Mouse (Mus musculus): Measurements from ENCODE around the gene Rrp1b. TPM values are rescaled to one million over a fixed set of nuclear protein-coding genes. Genes with fewer than 3 reads are reported as not detected.

The Rrp1b gene
- total RNA-seq, 1 experiment, result 155 TPM

- TF ChIP-seq HCFC1 (IDR thresholded peaks at IDR 0.05; ENCODE audit: borderline replicate concordance, insufficient read depth, low read length), result no peak
- no peak for TF ChIP-seq ZNF384 (IDR thresholded peaks at IDR 0.05; ENCODE audit: low read depth, low read length)
- no peak for TF ChIP-seq CHD2 (IDR thresholded peaks at IDR 0.05; ENCODE audit: low read depth, low read length)
- no peak for TF ChIP-seq ZC3H11A (IDR thresholded peaks at IDR 0.05; ENCODE audit: borderline replicate concordance, low read depth, low read length)
- TF ChIP-seq MAFK (IDR thresholded peaks at IDR 0.05; ENCODE audit: insufficient read depth, low read depth, low read length), result no peak
- H3K27ac ChIP-seq (ENCODE audit: insufficient read depth, low read depth, low read length, poor library complexity, severe bottlenecking), result no peak overlapping the region
- no peaks in the 10 kb centered on the region for H3K4me1 ChIP-seq (ENCODE audit: control insufficient read depth in 2 of 2, insufficient read depth in 2 of 2, low read length in 2 of 2, poor library complexity in 1 of 2)
- H3K9me3 ChIP-seq (ENCODE audit: control insufficient read depth, insufficient read depth, low read depth, low read length), result no peaks in the 10 kb centered on the region
- DNase-seq (ENCODE audit: low read depth, low spot score), result no peak
- H3K4me3 ChIP-seq (ENCODE audit: insufficient read depth in 1 of 2, low read depth in 1 of 2, low read length in 2 of 2, poor library complexity in 1 of 2, severe bottlenecking in 1 of 2), result no peak overlapping the region
- H3K9ac ChIP-seq (ENCODE audit: insufficient read depth, low read depth, low read length, poor library complexity, severe bottlenecking), result no peak overlapping the region
- in situ Hi-C loops (cut with MboI; ENCODE audit: low sequenced_read_pairs in 2 of 2, unreplicated experiment in 2 of 2), result no loop called here
- H3K36me3 ChIP-seq (ENCODE audit: control insufficient read depth, insufficient read depth, low read length, poor library complexity, severe bottlenecking), result peaks cover 75% of the 10 kb centered on the region
Measured at GRCm38 (mm10) chr17:32049914-32050313, 14.0 kb downstream of the Rrp1b start.

GRCm38 (mm10) chr17:32050609-32051008, 14.7 kb downstream of the Rrp1b start:
- Histone ChIP-seq H3K36me3 (ENCODE audit: control insufficient read depth, insufficient read depth, low read length, poor library complexity, severe bottlenecking) (peaks cover 82% of the 10 kb centered on the region), H3K4me3 (ENCODE audit: insufficient read depth in 1 of 2, low read depth in 1 of 2, low read length in 2 of 2, poor library complexity in 1 of 2, severe bottlenecking in 1 of 2) (no peak overlapping the region), H3K4me1 (ENCODE audit: control insufficient read depth in 2 of 2, insufficient read depth in 2 of 2, low read length in 2 of 2, poor library complexity in 1 of 2) (no peaks in the 10 kb centered on the region), H3K9me3 (ENCODE audit: control insufficient read depth, insufficient read depth, low read depth, low read length) (no peaks in the 10 kb centered on the region), H3K9ac (ENCODE audit: insufficient read depth, low read depth, low read length, poor library complexity, severe bottlenecking) (no peak overlapping the region), H3K27ac (ENCODE audit: insufficient read depth, low read depth, low read length, poor library complexity, severe bottlenecking) (no peak overlapping the region)
- in situ Hi-C loops (cut with MboI; ENCODE audit: low sequenced_read_pairs in 2 of 2, unreplicated experiment in 2 of 2), result no loop called here
- TF ChIP-seq ZC3H11A (IDR thresholded peaks at IDR 0.05; ENCODE audit: borderline replicate concordance, low read depth, low read length) (no peak), MAFK (IDR thresholded peaks at IDR 0.05; ENCODE audit: insufficient read depth, low read depth, low read length) (peak; percentile 56; the same call in 1 of the 2 replicates)
- DNase-seq (ENCODE audit: low read depth, low spot score), result no peak

- DNase-seq (ENCODE audit: low read depth, low spot score), result no peak
- in situ Hi-C loops (cut with MboI; ENCODE audit: low sequenced_read_pairs in 2 of 2, unreplicated experiment in 2 of 2), result no loop called here
- peaks cover 86% of the 10 kb centered on the region for H3K36me3 ChIP-seq (ENCODE audit: control insufficient read depth, insufficient read depth, low read length, poor library complexity, severe bottlenecking)
Measured at GRCm38 (mm10) chr17:32052237-32053080, 16.6 kb downstream of the Rrp1b start.

GRCm38 (mm10) chr17:32053677-32054076, 17.8 kb downstream of the Rrp1b start:
- in situ Hi-C loops (cut with MboI; ENCODE audit: low sequenced_read_pairs in 2 of 2, unreplicated experiment in 2 of 2), result no loop called here
- DNase-seq (ENCODE audit: low read depth, low spot score), result no peak
- no peaks in the 10 kb centered on the region for H3K4me1 ChIP-seq (ENCODE audit: control insufficient read depth in 2 of 2, insufficient read depth in 2 of 2, low read length in 2 of 2, poor library complexity in 1 of 2)
- peaks cover 86% of the 10 kb centered on the region for H3K36me3 ChIP-seq (ENCODE audit: control insufficient read depth, insufficient read depth, low read length, poor library complexity, severe bottlenecking)
- TF ChIP-seq CHD2 (IDR thresholded peaks at IDR 0.05; ENCODE audit: low read depth, low read length), result no peak
- TF ChIP-seq ZNF384 (IDR thresholded peaks at IDR 0.05; ENCODE audit: low read depth, low read length), result no peak
- TF ChIP-seq HCFC1 (IDR thresholded peaks at IDR 0.05; ENCODE audit: borderline replicate concordance, insufficient read depth, low read length), result no peak
- no peak for TF ChIP-seq ZC3H11A (IDR thresholded peaks at IDR 0.05; ENCODE audit: borderline replicate concordance, low read depth, low read length)
- H3K9me3 ChIP-seq (ENCODE audit: control insufficient read depth, insufficient read depth, low read depth, low read length), result no peaks in the 10 kb centered on the region
- H3K4me3 ChIP-seq (ENCODE audit: insufficient read depth in 1 of 2, low read depth in 1 of 2, low read length in 2 of 2, poor library complexity in 1 of 2, severe bottlenecking in 1 of 2), result no peak overlapping the region
- no peak overlapping the region for H3K27ac ChIP-seq (ENCODE audit: insufficient read depth, low read depth, low read length, poor library complexity, severe bottlenecking)
- H3K9ac ChIP-seq (ENCODE audit: insufficient read depth, low read depth, low read length, poor library complexity, severe bottlenecking), result no peak overlapping the region

More at GRCm38 (mm10) chr17:32052237-32053080, 16.6 kb downstream of the Rrp1b start:
- TF ChIP-seq HCFC1 (IDR thresholded peaks at IDR 0.05; ENCODE audit: borderline replicate concordance, insufficient read depth, low read length), result no peak
- no peak for TF ChIP-seq ZNF384 (IDR thresholded peaks at IDR 0.05; ENCODE audit: low read depth, low read length)
- no peak for TF ChIP-seq ZC3H11A (IDR thresholded peaks at IDR 0.05; ENCODE audit: borderline replicate concordance, low read depth, low read length)
- no peak for TF ChIP-seq MAFK (IDR thresholded peaks at IDR 0.05; ENCODE audit: insufficient read depth, low read depth, low read length)
- no peak for TF ChIP-seq CHD2 (IDR thresholded peaks at IDR 0.05; ENCODE audit: low read depth, low read length)
- Histone ChIP-seq H3K4me1 (ENCODE audit: control insufficient read depth in 2 of 2, insufficient read depth in 2 of 2, low read length in 2 of 2, poor library complexity in 1 of 2) (no peaks in the 10 kb centered on the region), H3K9ac (ENCODE audit: insufficient read depth, low read depth, low read length, poor library complexity, severe bottlenecking) (no peak overlapping the region), H3K9me3 (ENCODE audit: control insufficient read depth, insufficient read depth, low read depth, low read length) (no peaks in the 10 kb centered on the region), H3K4me3 (ENCODE audit: insufficient read depth in 1 of 2, low read depth in 1 of 2, low read length in 2 of 2, poor library complexity in 1 of 2, severe bottlenecking in 1 of 2) (no peak overlapping the region), H3K27ac (ENCODE audit: insufficient read depth, low read depth, low read length, poor library complexity, severe bottlenecking) (no peak overlapping the region)

Data from ES-E14 (cell line).